Mouse (Mus musculus): ENCODE measurements around the gene Phyhipl.

Gene Phyhipl

DNA sequence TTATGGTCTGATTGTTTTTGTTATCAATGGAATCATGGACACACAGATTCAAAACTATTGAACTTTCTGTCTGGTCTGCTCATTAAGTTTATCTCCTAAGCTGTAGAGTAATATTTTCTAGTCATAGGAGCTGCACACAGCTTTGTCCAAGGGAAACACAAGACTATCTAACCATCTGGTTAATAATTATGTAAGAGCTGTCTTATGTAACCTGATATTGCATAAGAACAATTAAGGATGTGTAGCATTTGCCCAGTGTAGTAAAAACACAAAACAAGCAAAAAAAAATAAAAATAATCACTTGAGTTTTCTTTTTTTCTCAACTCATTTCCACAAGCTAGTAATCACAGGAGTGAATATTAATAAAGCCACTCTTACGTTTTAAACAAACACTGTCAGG lies 20.5 kb downstream of the Phyhipl start:
- WGBS: 52% methylated on average over 1 of the region's 1 CpGs

DNA sequence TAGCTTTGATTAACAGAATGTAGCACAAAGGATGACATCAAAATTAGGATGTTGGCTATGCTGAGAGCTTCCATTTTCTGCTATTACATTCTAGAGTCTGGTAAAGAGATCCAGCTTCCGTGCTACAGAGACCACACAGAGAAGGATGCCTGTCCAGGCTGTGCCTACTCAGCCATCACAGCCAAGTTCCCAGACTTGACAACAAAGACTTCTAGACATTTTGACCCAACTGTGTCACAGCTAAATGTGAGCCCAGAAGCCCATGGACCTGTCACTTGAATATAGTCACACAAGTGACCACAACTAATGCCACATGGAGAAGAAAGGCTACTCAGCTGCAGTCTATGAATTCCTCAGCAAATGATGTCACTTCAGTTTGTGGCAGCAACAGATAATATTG lies 24.6 kb downstream of the Phyhipl start:
- 77% methylated on average over 1 of the region's 1 CpGs for WGBS

DNA sequence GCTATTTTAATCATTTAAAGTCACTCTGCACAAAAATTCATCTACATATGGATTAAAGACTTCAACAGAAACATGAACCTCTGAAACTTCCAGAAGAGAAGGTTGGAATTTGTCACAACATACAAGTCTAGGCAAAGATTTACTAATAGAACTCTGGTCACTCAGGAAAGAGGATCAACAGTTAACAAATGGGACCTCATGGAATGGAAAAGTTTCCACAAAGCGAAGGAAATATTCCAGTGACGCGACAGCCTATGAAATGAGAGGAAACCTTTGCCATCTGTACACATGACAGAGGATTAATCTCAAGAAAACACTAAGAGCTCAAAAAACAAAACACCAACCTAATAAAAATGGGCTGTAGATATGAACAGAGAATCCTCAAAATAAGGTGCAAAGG lies 32.3 kb downstream of the Phyhipl start:
- WGBS: 93% methylated on average over 3 of the region's 3 CpGs

DNA sequence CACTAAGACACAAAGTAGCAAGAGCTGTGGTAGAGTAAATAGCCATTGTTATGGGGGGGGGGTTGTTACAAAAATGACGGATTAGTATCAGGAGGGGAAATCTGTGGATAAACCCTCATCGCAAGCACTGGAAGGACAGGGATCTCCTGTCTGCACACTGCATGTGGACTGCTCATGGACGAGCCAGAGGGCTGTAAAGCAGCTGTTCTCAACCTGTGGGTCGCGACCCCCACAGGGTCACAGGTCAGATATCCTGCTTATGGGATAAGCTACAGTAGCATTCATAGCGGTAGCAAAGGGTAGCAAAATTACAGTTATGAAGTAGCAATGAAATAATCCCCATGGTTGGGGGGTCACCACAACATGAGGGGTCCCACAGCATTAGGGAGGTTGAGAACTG lies 39.4 kb downstream of the Phyhipl start:
- 97% methylated on average over 6 of the region's 6 CpGs for WGBS

DNA sequence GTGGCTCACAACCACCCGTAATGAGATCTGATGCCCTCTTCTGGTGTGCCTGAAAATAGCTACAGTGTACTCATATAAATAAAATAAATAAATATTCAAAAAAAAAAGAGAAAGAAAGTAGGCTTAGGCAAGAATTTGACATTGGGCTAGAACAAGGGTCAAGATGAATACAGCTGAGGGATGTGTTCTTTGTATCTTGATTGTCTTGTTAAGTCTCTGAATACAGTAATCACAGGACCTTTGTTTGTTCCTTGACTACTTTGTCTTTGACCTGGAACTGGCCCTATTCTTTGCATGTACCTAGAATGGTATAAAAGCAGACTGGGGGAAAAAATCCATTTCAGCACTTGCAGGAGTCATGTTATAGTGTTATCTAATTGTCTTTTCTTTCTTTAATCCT lies 44.1 kb downstream of the Phyhipl start:
- WGBS: 88% methylated on average over 1 of the region's 1 CpGs

DNA sequence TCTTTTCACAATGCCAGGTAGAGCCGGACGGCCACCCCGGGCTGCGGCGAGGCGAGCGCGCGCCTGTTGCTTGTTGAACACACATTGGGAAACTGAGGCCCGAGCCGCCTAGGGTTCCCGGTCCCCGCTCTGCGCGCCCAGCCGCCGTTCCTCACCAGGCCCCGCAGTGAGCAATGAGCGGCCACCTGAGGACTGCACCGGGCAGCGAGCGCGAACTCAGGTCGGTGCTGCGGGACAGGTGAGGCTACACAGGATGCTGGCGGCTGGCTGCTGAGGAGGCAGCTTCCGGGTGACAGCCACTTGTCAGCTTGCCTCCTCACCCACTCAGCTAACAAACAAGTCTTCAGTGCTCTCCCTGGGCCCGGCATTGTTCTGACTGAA lies 55.9 kb downstream of the Phyhipl start:
- WGBS: under 1% methylated on average over 28 of the region's 28 CpGs

DNA sequence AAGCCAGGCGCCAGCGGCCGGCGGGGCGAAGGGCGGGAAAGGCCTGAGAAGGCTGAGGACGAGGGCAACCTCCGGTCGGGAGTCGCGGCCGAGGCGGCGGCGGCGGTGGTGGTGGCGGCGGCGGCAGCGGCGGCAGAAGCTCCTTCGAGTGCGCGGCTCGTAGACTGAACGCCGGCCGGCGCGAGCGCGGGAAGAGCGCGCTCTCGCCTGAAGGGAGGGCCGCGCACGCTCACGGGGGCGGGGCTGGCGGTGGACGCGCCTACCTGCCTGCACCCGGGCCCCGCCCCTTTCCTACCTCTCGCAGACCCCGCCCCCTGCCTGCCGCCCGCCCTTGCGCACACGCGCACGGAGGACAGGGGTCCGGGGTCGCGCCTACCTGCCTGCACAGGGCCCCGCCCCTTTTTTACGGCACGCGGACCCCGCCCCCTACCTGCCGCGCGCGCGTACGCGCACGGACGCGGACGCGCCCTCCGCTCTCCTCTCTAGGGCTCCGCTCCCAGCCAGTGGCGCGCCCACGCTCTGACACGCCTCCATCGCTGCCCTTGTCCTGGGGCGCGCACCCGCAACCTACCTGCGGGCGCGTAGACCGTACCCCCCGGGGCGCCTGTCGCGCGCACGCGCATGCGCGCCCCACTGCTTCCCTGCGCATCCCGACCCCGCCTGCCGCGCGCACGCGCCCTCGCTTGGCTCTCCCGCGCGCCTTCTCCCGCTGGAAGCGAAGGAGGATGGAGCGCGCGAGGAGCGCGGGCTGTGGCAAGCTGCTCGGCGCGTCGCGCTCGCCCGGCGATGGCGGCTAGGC lies 56.4 kb downstream of the Phyhipl start:
- under 1% methylated on average over 124 of the region's 124 CpGs for WGBS

DNA sequence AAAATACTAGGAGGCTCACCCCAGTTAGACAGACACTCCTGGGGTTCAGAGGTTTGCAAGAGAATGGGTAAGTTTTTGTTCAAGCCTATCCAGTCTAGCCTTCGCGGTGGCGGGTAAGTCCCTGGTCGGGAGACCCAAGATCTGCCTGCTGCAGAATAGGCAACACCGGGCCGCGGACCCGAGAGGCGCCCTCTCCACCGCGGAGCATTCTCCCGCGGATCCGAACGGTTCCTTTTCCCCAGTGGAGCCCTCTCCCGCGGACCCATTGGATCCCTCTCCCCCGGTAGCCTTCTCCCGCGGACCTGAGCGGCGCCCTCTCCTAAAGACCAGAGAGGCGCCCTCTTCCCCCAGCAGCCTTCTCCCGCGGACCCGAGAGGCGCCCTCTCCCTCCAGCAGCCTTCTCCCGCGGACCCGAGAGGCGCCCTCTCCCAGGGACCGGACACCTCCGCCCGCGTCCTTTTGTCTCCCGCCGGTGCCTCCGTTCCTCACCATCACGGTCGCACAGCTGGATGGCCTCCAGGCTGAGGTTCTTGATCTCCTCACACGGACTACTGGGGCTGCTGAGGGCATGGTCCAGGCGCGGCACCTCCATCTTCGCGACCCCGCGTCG lies 57.1 kb downstream of the Phyhipl start:
- under 1% methylated on average over 46 of the region's 48 CpGs for WGBS

DNA sequence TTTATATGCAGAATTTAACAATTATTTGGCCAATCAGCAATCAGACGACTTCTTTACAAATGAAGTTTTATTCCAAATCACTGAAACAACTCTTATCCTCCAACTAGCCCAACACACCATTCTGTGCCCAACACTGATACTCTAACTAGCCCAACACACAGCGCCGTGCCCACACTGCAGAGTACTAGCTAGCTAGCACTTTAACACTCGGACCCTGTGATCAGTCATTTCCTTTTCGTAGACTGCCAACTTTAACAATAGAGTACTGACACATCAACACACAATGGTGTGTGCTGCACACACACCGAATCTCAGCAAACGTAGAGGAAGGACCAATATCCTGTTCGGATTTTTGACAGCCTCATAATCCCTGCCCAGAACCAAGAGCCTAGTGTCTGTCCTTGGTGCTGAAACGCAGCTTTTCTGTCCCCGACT lies 57.7 kb downstream of the Phyhipl start:
- 3% methylated on average over 10 of the region's 10 CpGs for WGBS

DNA sequence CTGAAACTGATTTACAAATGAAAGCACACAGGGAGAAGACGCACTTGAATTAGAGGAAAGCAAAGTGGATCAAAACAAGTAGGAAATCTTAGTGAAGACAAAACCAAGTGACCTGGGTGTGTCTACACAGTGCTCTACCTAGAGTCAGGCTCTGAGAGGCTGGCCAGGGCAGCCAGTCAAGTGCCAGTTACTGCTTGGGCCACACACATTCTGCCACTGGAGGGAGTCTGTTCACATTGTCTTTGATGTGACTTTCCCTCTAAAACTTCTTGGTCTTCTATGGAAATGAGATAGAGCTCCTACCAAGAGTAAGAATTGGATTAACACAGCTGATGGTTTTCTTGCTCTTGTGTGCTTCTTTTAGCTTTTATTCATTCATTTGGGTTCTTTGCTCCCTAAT lies 61.8 kb downstream of the Phyhipl start:
- WGBS: 34% methylated on average over 1 of the region's 1 CpGs

DNA sequence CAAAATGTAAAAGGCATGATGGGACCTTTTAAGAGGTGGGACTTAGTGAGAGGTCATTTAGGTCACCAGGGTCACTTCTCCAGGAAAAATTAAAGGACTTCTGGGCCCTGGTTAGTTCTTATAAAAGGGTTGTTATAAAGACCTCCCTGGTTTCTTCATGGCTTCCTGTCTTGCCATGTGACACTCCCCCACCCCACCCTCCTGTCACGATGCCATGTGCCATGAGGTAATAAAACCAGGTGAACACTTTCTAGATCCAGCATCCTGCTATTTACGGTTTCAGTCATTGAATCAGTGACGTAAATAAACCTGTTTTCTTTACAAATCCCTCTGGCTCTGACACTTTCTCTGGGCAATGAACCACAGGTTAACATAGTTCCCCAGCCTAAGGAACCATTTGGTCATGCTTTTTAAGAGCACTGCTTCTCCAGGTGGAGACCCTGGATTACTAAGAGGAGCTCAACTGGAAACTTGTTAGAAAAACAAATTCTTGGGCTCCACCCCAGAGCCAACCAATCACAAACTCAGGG lies 68.8 kb downstream of the Phyhipl start:
- 81% methylated on average over 3 of the region's 3 CpGs for WGBS

DNA sequence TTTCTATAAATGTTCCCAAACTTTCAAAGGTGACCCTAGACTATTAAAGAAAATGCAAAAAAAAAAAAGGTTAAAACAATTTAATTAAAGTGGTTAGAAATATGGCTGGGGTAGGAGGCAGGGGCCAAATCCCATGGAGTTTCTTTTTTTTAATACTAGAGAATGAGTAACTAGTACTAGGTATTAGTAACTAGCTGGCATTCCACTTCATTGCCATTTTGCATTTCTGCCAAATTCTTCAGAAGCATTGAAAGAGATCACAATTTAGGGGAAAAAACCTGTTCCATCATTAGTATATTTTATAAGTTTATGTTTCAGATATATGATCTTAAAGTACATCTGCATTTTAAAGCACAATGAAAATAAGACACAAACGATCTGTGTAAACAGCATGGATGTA lies 71.6 kb downstream of the Phyhipl start:
- 80% methylated on average over 1 of the region's 1 CpGs for WGBS

DNA sequence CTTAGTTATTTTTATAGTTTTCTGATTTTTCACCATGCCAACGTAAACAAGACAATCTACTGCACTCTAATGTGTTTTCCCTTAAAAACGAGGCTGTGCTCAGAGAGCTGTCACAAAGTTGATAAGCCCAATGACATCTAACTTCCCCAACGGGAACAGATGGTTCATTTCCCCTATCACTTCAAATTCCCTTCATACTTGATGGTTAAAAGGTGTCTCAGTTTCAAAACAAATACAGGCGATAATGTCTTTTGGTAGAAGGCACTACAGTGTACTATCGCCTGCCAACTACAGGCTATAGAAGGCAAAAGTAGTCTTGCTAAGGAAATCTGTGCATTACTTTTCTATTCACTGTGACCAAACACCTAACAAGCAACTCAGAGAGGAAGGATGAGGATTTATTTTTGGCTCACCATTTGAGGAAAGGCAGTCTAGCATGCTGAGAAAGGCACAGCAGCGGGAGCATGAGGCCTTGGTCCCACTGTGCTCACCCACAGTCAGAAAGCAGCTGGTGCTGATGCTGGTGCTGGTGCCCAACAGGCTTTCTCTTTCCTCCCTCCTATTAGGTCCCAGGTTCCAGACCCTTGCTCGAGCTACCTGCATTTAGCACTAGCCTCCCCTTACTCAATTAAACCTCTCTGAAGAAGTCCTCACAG lies 74.1 kb downstream of the Phyhipl start:
- WGBS: 40% methylated on average over 7 of the region's 7 CpGs

DNA sequence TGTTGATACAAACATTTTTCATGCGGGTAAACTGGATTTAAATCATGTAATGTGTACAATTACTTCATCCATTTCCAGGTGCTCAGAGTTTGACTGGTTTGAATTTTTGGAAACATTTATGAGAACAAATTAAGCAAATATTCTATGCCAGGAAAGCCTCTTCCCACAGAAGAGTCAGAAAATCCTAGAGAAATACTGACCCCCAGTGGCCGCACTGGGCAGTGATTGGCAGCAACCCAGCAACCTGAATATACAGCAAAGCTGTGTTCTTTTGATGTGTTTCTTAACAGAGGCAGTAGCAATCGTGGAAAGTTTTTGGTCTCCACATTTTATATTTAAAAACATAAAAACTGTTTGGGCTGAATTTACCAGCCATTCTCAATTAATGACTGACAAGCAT lies 92.1 kb downstream of the Phyhipl start:
- 14% methylated on average over 3 of the region's 3 CpGs for WGBS

DNA sequence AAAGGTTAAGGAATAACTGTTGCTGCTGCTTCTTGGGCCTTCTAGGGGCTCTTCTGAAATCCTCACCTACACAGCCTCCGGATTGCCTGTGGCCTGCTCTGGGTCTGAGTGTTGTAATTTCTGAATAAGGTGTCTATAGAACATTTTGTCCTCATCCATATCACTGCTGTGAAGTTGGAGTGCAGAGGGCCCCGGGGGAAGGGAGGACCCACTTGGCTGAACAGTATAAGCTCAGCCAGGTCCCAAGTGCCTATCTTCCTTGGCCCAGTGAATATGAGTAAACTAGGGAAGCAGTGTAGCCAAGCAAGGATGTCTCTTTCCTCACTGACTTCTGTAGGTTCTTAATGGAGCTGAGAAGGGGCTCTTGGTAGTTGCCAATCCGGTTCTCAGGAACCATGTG lies 103.2 kb downstream of the Phyhipl start:
- WGBS: 85% methylated on average over 3 of the region's 3 CpGs

DNA sequence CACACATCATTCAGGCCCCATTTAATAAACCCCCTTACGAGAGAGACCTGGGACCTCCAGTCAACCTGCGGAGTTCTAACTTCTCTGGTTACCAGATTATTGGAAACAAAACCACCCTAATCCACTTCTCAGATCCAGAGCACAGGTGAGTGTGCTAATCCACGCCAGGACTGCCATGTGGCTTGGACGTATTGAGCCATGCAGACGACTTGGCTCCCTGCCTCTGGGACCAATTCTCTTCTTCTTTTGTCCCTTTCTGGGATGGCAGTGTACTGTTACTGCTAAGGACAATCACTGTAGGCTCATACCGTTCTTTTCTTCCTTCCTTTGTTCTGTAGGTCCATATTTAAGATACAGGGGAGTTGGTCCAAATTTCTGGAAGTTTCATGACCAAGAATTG lies 112.9 kb downstream of the Phyhipl start:
- WGBS: 70% methylated on average over 6 of the region's 6 CpGs

DNA sequence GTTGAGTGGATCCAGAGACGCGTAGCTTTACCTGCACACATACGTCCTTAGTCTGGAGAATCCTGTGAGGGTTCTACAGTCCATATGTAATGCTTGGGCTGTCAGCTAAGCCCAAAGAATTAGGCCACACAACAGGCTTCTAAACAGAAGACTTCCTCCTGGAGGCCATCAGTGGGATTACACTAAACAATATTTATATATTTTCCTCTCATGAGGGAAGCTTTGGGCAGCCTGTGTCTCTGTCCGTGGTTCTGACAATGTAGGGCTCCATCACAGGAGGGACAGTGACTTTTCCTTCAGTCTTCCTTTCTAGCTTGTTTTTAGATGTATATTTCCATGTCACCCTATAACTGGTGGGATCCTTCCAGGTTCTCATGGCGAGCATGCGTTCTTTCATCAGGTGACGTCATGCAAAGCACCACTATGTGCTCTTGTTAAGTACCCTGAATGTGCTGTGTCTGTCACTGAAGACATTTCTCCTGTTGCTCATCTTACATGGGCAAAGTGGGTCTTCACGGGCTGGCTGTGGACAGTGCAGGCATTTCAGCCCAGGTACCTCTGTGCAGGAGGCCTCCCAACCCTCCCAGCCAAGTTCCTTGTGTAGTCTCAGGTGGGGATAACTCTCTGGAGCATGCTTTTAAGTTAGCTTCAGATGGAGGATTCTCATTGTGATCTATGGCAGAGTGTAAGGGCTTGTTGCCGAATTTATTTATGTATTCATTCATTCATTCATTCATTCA lies 115.1 kb downstream of the Phyhipl start:
- 85% methylated on average over 9 of the region's 9 CpGs for WGBS

DNA sequence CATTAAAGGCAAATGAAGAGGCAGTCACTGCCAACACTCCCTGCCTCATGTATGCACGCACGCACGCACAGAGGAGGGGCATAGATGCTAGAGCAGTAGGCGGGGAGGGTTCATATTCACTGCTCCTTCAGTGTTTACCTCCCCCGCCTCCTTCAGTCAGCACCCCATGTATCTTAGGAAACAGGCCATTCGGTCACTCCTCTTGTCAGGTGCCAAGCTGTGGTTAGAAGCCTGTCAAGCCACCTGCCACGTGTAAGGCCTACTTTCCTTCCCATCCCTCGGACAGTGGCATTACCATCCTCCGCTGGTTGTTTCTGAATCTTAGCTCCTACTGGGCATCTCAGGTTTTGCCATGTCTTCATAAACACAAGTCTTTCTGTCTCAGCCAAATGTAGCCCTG lies 116.5 kb downstream of the Phyhipl start:
- WGBS: 89% methylated on average over 9 of the region's 9 CpGs

DNA sequence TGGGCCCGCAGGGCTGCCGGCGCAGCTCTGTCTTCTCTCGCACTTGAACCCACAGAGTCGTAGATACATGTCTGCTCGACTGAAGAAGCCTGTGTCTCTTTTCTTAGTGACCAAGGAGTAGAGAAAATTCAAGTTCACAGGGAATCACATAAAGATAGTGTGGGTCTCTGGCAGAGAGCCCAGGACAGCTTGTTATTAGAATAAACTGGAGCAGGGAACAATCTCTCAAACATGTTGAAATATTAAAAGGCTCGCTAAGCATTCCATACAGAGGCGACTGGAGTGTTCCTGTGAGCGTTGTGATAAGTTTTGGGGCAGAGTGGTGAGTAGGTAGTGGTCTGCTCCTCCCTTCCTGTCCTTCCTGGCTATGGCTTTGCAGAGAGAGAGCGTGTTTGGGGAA lies 118.1 kb downstream of the Phyhipl start:
- 77% methylated on average over 10 of the region's 10 CpGs for WGBS

DNA sequence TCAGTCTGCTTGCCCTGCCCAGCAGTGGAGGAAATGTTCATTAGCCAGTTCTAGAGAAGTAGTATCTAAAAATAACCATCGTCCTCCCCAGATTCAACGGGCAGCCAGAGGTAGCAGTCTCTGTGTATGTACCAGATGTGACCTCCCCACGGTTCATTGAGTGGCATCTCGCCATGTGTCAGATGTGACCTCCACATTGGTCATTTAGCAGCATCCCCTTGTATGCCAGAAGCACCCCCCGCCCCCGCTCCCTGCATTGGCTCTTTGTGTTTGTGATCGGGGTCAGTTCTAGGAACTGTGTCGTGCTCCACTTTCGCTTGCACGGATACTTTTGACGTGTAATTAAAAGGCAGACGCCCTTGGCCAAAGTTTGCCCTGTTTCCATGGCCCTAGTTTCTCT lies 120.4 kb downstream of the Phyhipl start:
- 87% methylated on average over 12 of the region's 12 CpGs for WGBS

DNA sequence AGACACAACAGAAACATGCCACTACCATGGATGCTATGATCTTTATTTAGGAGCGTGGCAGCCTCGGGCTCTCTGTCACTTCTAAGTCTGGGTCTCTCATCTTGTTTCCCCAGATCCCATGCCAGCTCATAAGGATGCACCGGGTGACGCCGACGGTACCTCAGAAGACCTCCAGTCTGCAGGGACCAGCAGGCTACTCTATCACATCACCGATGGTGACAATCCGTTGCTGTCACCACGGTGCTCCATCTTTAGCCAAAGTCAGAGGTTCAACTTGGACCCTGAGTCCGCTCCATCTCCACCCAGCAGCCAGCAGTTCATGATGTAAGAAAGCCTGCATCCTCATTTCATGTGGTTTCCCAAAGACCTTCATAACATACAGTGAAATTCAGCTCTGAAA lies 121.2 kb downstream of the Phyhipl start:
- 79% methylated on average over 10 of the region's 10 CpGs for WGBS

DNA sequence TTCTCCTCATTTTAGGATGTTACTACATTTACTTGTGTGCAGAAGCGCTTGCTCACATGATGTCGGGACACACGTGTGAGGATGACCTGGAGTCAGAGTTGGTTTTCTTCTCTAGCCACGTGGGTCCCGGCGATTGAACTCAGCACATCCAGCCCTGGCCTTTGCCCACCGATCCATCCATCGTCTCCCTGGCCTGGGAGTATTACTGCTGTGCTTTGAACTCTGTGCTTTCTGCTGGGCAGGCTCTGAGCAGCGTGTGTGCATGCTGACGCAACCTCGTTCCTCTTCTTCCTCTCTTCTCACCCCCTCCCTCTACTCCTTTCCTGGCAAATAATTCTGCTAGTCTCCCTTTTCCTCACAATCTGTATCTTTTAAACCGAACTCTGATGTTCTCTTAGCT lies 121.8 kb downstream of the Phyhipl start:
- 67% methylated on average over 12 of the region's 12 CpGs for WGBS
